Mouse (Mus musculus) MEL (cell line): Measurements from ENCODE around the gene Inpp5d. TPM values are rescaled to one million over a fixed set of nuclear protein-coding genes. Genes with fewer than 3 reads are reported as not detected.

Experiments used
- DNase-seq: peaks from one replicate; pipeline ENCODE4 v3.0.0; 2011; ENCODE audit warnings: low read depth, low spot score
- H3K27ac ChIP-seq: 2 replicates; pipeline ENCODE4 v1.5.1; 2012; ENCODE audit warnings: low read depth, mild to moderate bottlenecking, control low read depth, low read length, moderate library complexity; ENCODE audit not compliant: control insufficient read depth
- H3K27me3 ChIP-seq, 2 experiments: fragments of 150-350 bp in 1 of 2; sonication (generic) in 1 of 2; 2 replicates each; pipeline ENCODE4 v1.6.1; 2012; ENCODE audit warnings: low read length in 2 of 2, mild to moderate bottlenecking in 2 of 2, improper control_type of control experiment in 1 of 2, moderate library complexity in 1 of 2; ENCODE audit not compliant: insufficient read depth in 2 of 2, control insufficient read depth in 1 of 2
- H3K36me3 ChIP-seq, 2 experiments: 2 replicates each; pipeline ENCODE4 v1.6.1; 2012 to 2014; ENCODE audit warnings: low read length in 2 of 2, improper control_type of control experiment in 1 of 2, inconsistent platforms in 1 of 2, mild to moderate bottlenecking in 1 of 2; ENCODE audit not compliant: insufficient read depth in 2 of 2, control insufficient read depth in 1 of 2
- H3K4me1 ChIP-seq, 2 experiments: fragments of 150-350 bp in 1 of 2; sonication (generic) in 1 of 2; 2 replicates each; pipeline ENCODE4 v1.6.1; 2012; ENCODE audit warnings: low read length in 2 of 2, improper control_type of control experiment in 1 of 2, mild to moderate bottlenecking in 1 of 2; ENCODE audit not compliant: insufficient read depth in 2 of 2, control insufficient read depth in 1 of 2
- H3K4me3 ChIP-seq, 2 experiments: fragments of 150-350 bp in 1 of 2; sonication (generic) in 1 of 2; 2 replicates each; pipeline ENCODE4 v1.5.1; 2012; ENCODE audit warnings: low read depth in 2 of 2, low read length in 2 of 2, mild to moderate bottlenecking in 2 of 2, moderate library complexity in 2 of 2, control low read depth in 1 of 2, improper control_type of control experiment in 1 of 2; ENCODE audit not compliant: control insufficient read depth in 1 of 2, insufficient read depth in 1 of 2
- H3K79me2 ChIP-seq: 2 replicates; pipeline ENCODE4 v1.6.1; 2012; ENCODE audit warnings: mild to moderate bottlenecking, low read length, moderate library complexity; ENCODE audit not compliant: control insufficient read depth, poor library complexity, insufficient read depth
- H3K9ac ChIP-seq: 2 replicates; pipeline ENCODE4 v1.6.1; 2012; ENCODE audit warnings: low read depth, mild to moderate bottlenecking, control low read depth, low read length, moderate library complexity; ENCODE audit not compliant: control insufficient read depth, poor library complexity, severe bottlenecking
- H3K9me3 ChIP-seq: fragments of 150-350 bp; sonication (generic); replicated peaks from 2 replicates; pipeline ENCODE4 v1.6.1; 2012; ENCODE audit warnings: mild to moderate bottlenecking, low read length, improper control_type of control experiment, moderate library complexity; ENCODE audit not compliant: insufficient read depth
- CTCF ChIP-seq, 3 experiments: IDR thresholded peaks in 2 of 3; conservative IDR thresholded peaks in 1 of 3; 2 replicates each; pipeline ENCODE4 v1.5.1; 2011 to 2012; ENCODE audit warnings: low read length in 3 of 3, low read depth in 2 of 3, mild to moderate bottlenecking in 2 of 3, improper control_type of control experiment in 1 of 3, inconsistent platforms in 1 of 3, mixed read lengths in 1 of 3, moderate library complexity in 1 of 3; ENCODE audit not compliant: control insufficient read depth in 1 of 3, insufficient read depth in 1 of 3, poor library complexity in 1 of 3, severe bottlenecking in 1 of 3
- E2F4 ChIP-seq: IDR thresholded peaks from 2 replicates; pipeline ENCODE4 v1.6.1; 2011; ENCODE audit warnings: low read depth, low read length, improper control_type of control experiment, borderline replicate concordance
- HCFC1 ChIP-seq: IDR thresholded peaks from 2 replicates; pipeline ENCODE4 v1.6.1; 2012; ENCODE audit warnings: low read depth, mild to moderate bottlenecking, inconsistent platforms, low read length, improper control_type of control experiment, moderate library complexity
- MAZ ChIP-seq: IDR thresholded peaks from 2 replicates; pipeline ENCODE4 v1.6.1; 2012; ENCODE audit warnings: low read depth, mild to moderate bottlenecking, inconsistent platforms, low read length, improper control_type of control experiment
- MYC ChIP-seq: IDR thresholded peaks from 2 replicates; pipeline ENCODE4 v1.6.1; 2011; ENCODE audit warnings: low read depth, mild to moderate bottlenecking, low read length, improper control_type of control experiment, moderate library complexity
- NELFE ChIP-seq: IDR thresholded peaks from 2 replicates; pipeline ENCODE4 v1.6.1; 2011; ENCODE audit warnings: low read depth, low read length, improper control_type of control experiment
- NRF1 ChIP-seq: IDR thresholded peaks from 2 replicates; pipeline ENCODE4 v1.6.1; 2014; ENCODE audit warnings: low read depth, mild to moderate bottlenecking, inconsistent platforms, low read length, improper control_type of control experiment, moderate library complexity; ENCODE audit not compliant: poor library complexity, insufficient read depth, severe bottlenecking
- RAD21 ChIP-seq: IDR thresholded peaks from 2 replicates; pipeline ENCODE4 v1.6.1; 2011; ENCODE audit warnings: mild to moderate bottlenecking, low read depth, low read length, improper control_type of control experiment
- RCOR1 ChIP-seq: IDR thresholded peaks from 2 replicates; pipeline ENCODE4 v1.6.1; 2012; ENCODE audit warnings: low read depth, mild to moderate bottlenecking, inconsistent platforms, low read length, improper control_type of control experiment
- SIN3A ChIP-seq: IDR thresholded peaks from 2 replicates; pipeline ENCODE4 v1.6.1; 2012; ENCODE audit warnings: low read length, improper control_type of control experiment, inconsistent platforms
- SMC3 ChIP-seq: IDR thresholded peaks from 2 replicates; pipeline ENCODE4 v1.6.1; 2011; ENCODE audit warnings: low read depth, low read length, improper control_type of control experiment
- TCF12 ChIP-seq: IDR thresholded peaks from 2 replicates; pipeline ENCODE4 v1.6.1; 2014; ENCODE audit warnings: low read depth, mild to moderate bottlenecking, inconsistent platforms, low read length, improper control_type of control experiment, moderate library complexity
- ZC3H11A ChIP-seq: IDR thresholded peaks from 2 replicates; pipeline ENCODE4 v1.6.1; 2012; ENCODE audit warnings: low read depth, mild to moderate bottlenecking, inconsistent platforms, low read length, improper control_type of control experiment
- ZKSCAN1 ChIP-seq: IDR thresholded peaks from 2 replicates; pipeline ENCODE4 v1.6.1; 2012; ENCODE audit warnings: low read depth, mild to moderate bottlenecking, inconsistent platforms, low read length, improper control_type of control experiment, moderate library complexity
- ZNF384 ChIP-seq: IDR thresholded peaks from 2 replicates; pipeline ENCODE4 v1.6.1; 2012; ENCODE audit warnings: low read depth, mild to moderate bottlenecking, inconsistent platforms, low read length, improper control_type of control experiment
- polyA plus RNA-seq, 2 experiments: library from polyadenylated mRNA; stranded (reverse) in 1 of 2; unstranded in 1 of 2; fragments of >175 nt in 1 of 2; fragments of >200 nt in 1 of 2; gene quantifications; 2 replicates each; pipeline versions ENCODE4 v1.2.1 to v1.2.4; 2012; ENCODE audit warnings: low replicate concordance in 2 of 2, low read depth in 1 of 2; ENCODE audit not compliant: insufficient read length in 2 of 2, insufficient read depth in 1 of 2, missing spikeins in 1 of 2
- total RNA-seq: library from RNA; depleted of rRNA; stranded (reverse); fragments of 300-350 nt; gene quantifications from 2 replicates; pipeline ENCODE4 v1.2.3, GENCODE M21; 2012

Inpp5d gene
- total and polyA plus RNA-seq, 3 experiments, result 69.4 to 71.3 TPM; not detected in 1

- no peak overlapping the region for H3K27ac ChIP-seq
- no peaks in the 10 kb centered on the region for H3K27me3 ChIP-seq
- TF ChIP-seq SMC3 (peak; percentile 71), RCOR1 (no peak), CTCF (IDR thresholded peaks at IDR 0.05 in 2 of 3, conservative IDR thresholded peaks at IDR 0.05 in 1 of 3; ENCODE audit: control insufficient read depth in 1 of 3, insufficient read depth in 1 of 3, low read depth in 2 of 3, low read length in 3 of 3, poor library complexity in 1 of 3, severe bottlenecking in 1 of 3) (peak; percentile 46 to 65 (median 59)), E2F4 (no peak), ZC3H11A (peak; percentile 41; the same call in 1 of the 2 replicates), RAD21 (peak; percentile 62)
- H3K9ac ChIP-seq, result no peak overlapping the region
- peaks cover 8 to 16% of the 10 kb centered on the region in 2 experiments for H3K36me3 ChIP-seq
- H3K79me2 ChIP-seq, result peaks cover 3% of the 10 kb centered on the region; the same call in 1 of the 2 replicates
- H3K9me3 ChIP-seq, result no peaks in the 10 kb centered on the region
- peak; percentile 48 for DNase-seq
- no peak overlapping the region for H3K4me3 ChIP-seq
- H3K4me1 ChIP-seq, result peaks cover 1 to 10% of the 10 kb centered on the region in 2 experiments; a peak in 2 of 4 replicates
Measured at GRCm38 (mm10) chr1:87663992-87664391, 43.9 kb downstream of the Inpp5d start.

- no peaks in the 10 kb centered on the region for H3K27me3 ChIP-seq
- DNase-seq, result no peak
- no peaks in the 10 kb centered on the region for H3K9me3 ChIP-seq
- H3K27ac ChIP-seq, result no peak overlapping the region
- H3K4me1 ChIP-seq, result no peaks in the 10 kb centered on the region
- no peak overlapping the region for H3K4me3 ChIP-seq
- H3K9ac ChIP-seq, result no peak overlapping the region
- H3K79me2 ChIP-seq, result peaks cover 3% of the 10 kb centered on the region; the same call in 1 of the 2 replicates
- TF ChIP-seq NRF1 (no peak), SIN3A (no peak), CTCF (IDR thresholded peaks at IDR 0.05 in 2 of 3, conservative IDR thresholded peaks at IDR 0.05 in 1 of 3; ENCODE audit: control insufficient read depth in 1 of 3, insufficient read depth in 1 of 3, low read depth in 2 of 3, low read length in 3 of 3, poor library complexity in 1 of 3, severe bottlenecking in 1 of 3) (peak in 2 of 3 experiments; percentile 0 to 14; a peak in 1 of 6 replicates), HCFC1 (no peak)
- peaks cover 0 to 24% of the 10 kb centered on the region in 2 experiments; a peak in 2 of 4 replicates for H3K36me3 ChIP-seq
Measured at GRCm38 (mm10) chr1:87667006-87667405, 46.9 kb downstream of the Inpp5d start.

GRCm38 (mm10) chr1:87668300-87668699 lies 48.2 kb downstream of the Inpp5d start:
- Histone ChIP-seq H3K9ac (no peak overlapping the region), H3K79me2 (peaks cover 3% of the 10 kb centered on the region; the same call in 1 of the 2 replicates), H3K27me3 (no peaks in the 10 kb centered on the region), H3K27ac (no peak overlapping the region), H3K4me1 (no peaks in the 10 kb centered on the region), H3K9me3 (no peaks in the 10 kb centered on the region), H3K36me3 (peaks cover 0 to 31% of the 10 kb centered on the region in 2 experiments; a peak in 2 of 4 replicates), H3K4me3 (no peak overlapping the region)
- no peak for DNase-seq
- TF ChIP-seq ZNF384 (no peak), MYC (no peak), NELFE (no peak), SMC3 (no peak), MAZ (no peak), ZKSCAN1 (no peak), E2F4 (no peak), TCF12 (no peak), RCOR1 (no peak)
